In the genomic region with DNA sequence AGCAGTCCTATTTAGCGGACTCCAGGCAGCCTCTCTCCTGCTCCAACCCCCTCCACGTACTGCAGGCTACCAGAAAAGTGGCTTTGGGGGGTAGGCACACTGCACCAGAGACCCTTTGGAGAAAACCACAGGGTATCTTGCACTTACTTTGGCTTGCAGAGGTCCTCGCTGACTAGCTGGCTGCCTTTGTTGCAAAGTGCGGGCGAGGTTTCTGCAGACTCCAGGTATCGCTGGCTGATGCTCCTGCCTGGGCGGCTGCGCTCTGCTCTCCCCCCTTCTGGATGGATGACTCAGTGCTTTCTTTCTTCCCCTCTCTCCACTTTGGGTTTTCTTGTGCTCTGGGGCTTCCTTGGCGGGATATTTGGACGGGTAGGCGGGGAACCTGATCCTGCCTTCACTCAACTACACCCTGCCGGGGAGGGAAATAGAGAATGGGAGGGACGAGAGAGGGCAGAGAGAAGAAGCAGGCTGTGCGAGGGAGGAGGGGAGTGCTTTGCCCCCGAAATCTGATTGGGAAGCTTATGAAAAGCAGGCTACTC, we compare ENCODE assay signal across 8 mouse cellular contexts. TPM values are rescaled to one million over a fixed set of nuclear protein-coding genes. Genes with fewer than 3 reads are reported as not detected.
DNase-seq lines count a peak whose midpoint lies in the region; ATAC-seq and TF ChIP-seq lines count a peak whose summit lies in the region.

A gene (minus strand): TSS at position 474 of the 539 bp plus-strand sequence.

- no peak for TF ChIP-seq CTCF in lung, postnatal 0 days (IDR thresholded peaks at IDR 0.05)
- TF ChIP-seq CTCF in hindbrain, postnatal 0 days (IDR thresholded peaks at IDR 0.05; ENCODE audit: low read depth): peak; percentile 20; the same call in 1 of the 2 replicates

- peak; percentile 30 for ATAC-seq in lung, postnatal 0 days
- peak; percentile 92 for ATAC-seq in hindbrain, postnatal 0 days
- peak; percentile 89 for ATAC-seq in limb, embryonic 14.5 days (ENCODE audit: low FRiP score, low read depth)

- H3K9ac ChIP-seq in lung, postnatal 0 days (replicated peaks; ENCODE audit: low read depth): no peak within 1 kb of the TSS
- peak within 1 kb of the TSS; percentile 86 for H3K9ac ChIP-seq in hindbrain, postnatal 0 days (replicated peaks; ENCODE audit: low read length)
- H3K9ac ChIP-seq in limb, embryonic 14.5 days (ENCODE audit: low read depth, low read length, severe bottlenecking): peak within 1 kb of the TSS; percentile 75

- peak within 1 kb of the TSS; percentile 25 for H3K4me3 ChIP-seq in lung, postnatal 0 days (ENCODE audit: low read depth, low read length)
- peak within 1 kb of the TSS; percentile 76 for H3K4me3 ChIP-seq in hindbrain, postnatal 0 days (ENCODE audit: low read length)
- H3K4me3 ChIP-seq in limb, embryonic 14.5 days (replicated peaks; ENCODE audit: low read length): peak within 1 kb of the TSS; percentile 59

- peak; percentile 10 for DNase-seq in lung, postnatal 0 days (ENCODE audit: low spot score)
- DNase-seq in lung, postnatal 36 days: no peak
- peak; percentile 44 for DNase-seq in cerebellum, adult 9-11 months
- DNase-seq in frontal cortex, adult 2 months (ENCODE audit: extremely low spot score in 1 of 2, low spot score in 1 of 2): peak; percentile 77 to 87
- DNase-seq in hindbrain, postnatal 0 days (ENCODE audit: low spot score): peak; percentile 88
- peak; percentile 86 for DNase-seq in limb, embryonic 14.5 days (ENCODE audit: low spot score)
- DNase-seq in right cerebral cortex, adult 18-20 months: peak; percentile 90
- DNase-seq in T-cell, adult 2 months (ENCODE audit: low spot score): no peak

- TF ChIP-seq POLR2A in limb, embryonic 14.5 days (IDR thresholded peaks at IDR 0.05; ENCODE audit: borderline replicate concordance, extremely low read depth, insufficient read depth, insufficient read length): peak; percentile 34; the same call in 1 of the 2 replicates

- H3K4me2 ChIP-seq in lung, postnatal 0 days (replicated peaks; ENCODE audit: low read depth, low read length): peak within 1 kb of the TSS; percentile 48
- peak within 1 kb of the TSS; percentile 78 for H3K4me2 ChIP-seq in hindbrain, postnatal 0 days (ENCODE audit: low read depth, low read length)
- H3K4me2 ChIP-seq in limb, embryonic 14.5 days (replicated peaks; ENCODE audit: low read depth, low read length, severe bottlenecking): peak within 1 kb of the TSS; percentile 64

- no peaks in the 10 kb centered on the region for H3K9me3 ChIP-seq in lung, postnatal 0 days (ENCODE audit: low read length)
- no peaks in the 10 kb centered on the region for H3K9me3 ChIP-seq in hindbrain, postnatal 0 days (ENCODE audit: low read length)
- H3K9me3 ChIP-seq in limb, embryonic 14.5 days (ENCODE audit: control insufficient read depth, low read length): no peaks in the 10 kb centered on the region

- H3K27ac ChIP-seq in lung, postnatal 0 days (ENCODE audit: low read length): no peak within 1 kb of the TSS
- H3K27ac ChIP-seq in hindbrain, postnatal 0 days: peak within 1 kb of the TSS; percentile 92
- peak within 1 kb of the TSS; percentile 96 for H3K27ac ChIP-seq in limb, embryonic 14.5 days (replicated peaks; ENCODE audit: low read depth, low read length)

- under 1% methylated on average over 15 of the region's 15 CpGs for WGBS in lung, postnatal 0 days
- under 1% methylated on average over 15 of the region's 15 CpGs for WGBS in hindbrain, postnatal 0 days
- WGBS in limb, embryonic 14.5 days: 0% methylated on average over 15 of the region's 15 CpGs

- TF ChIP-seq EP300 in lung, postnatal 0 days (IDR thresholded peaks at IDR 0.05): no peak

- no peaks in the 10 kb centered on the region for H3K36me3 ChIP-seq in lung, postnatal 0 days (ENCODE audit: insufficient read depth, low read length)
- no peaks in the 10 kb centered on the region for H3K36me3 ChIP-seq in hindbrain, postnatal 0 days (ENCODE audit: insufficient read depth, low read length)
- H3K36me3 ChIP-seq in limb, embryonic 14.5 days (ENCODE audit: control insufficient read depth, insufficient read depth, low read length): peaks cover 13% of the 10 kb centered on the region

- H3K27me3 ChIP-seq in lung, postnatal 0 days (replicated peaks; ENCODE audit: insufficient read depth, low read length): no peaks in the 10 kb centered on the region
- no peaks in the 10 kb centered on the region for H3K27me3 ChIP-seq in hindbrain, postnatal 0 days (ENCODE audit: insufficient read depth, low read length)
- H3K27me3 ChIP-seq in limb, embryonic 14.5 days (ENCODE audit: control insufficient read depth, insufficient read depth, low read length): no peaks in the 10 kb centered on the region

- peaks cover 5% of the 10 kb centered on the region; the same call in 1 of the 2 replicates for H3K4me1 ChIP-seq in lung, postnatal 0 days (ENCODE audit: insufficient read depth, low read depth, low read length)
- peaks cover 9% of the 10 kb centered on the region for H3K4me1 ChIP-seq in hindbrain, postnatal 0 days (ENCODE audit: insufficient read depth, low read length)
- peaks cover 5% of the 10 kb centered on the region; the same call in 1 of the 2 replicates for H3K4me1 ChIP-seq in limb, embryonic 14.5 days (ENCODE audit: control insufficient read depth, insufficient read depth, low read length)

RNA-seq across cellular contexts. Expression of the gene that starts here (rescaled TPM):
- polyA plus RNA-seq in lung, postnatal 0 days (2015; fragmentation: Nextera tagmentation; extraction: Ambion mirVana): 15.6 and 17.5 TPM in 2 replicates
- polyA plus RNA-seq in frontal cortex, adult 2 months (2012; rRNA removed): 663 and 802 TPM in 2 replicates
- 396 and 403 TPM in 2 replicates for total RNA-seq in hindbrain, postnatal 0 days (2014; rRNA removed)
- polyA plus RNA-seq in hindbrain, postnatal 0 days (2015; fragmentation: Nextera tagmentation; extraction: Ambion mirVana): 1,251 and 1,433 TPM in 2 replicates
- polyA plus RNA-seq in limb, embryonic 14.5 days (2012; rRNA removed): 321 and 513 TPM in 2 replicates
- 595 and 613 TPM in 2 replicates for polyA plus RNA-seq in limb, embryonic 14.5 days (2014; fragmentation: Nextera tagmentation; extraction: Ambion mirVana)

Comparison
In these comparisons a context has a peak if more than half of its experiments do, and no peak if none do; other contexts are left out.
1. RNA of the gene that starts here (polyA plus RNA-seq): 1,251 to 1,433 TPM in hindbrain, postnatal 0 days, 663 to 802 TPM in frontal cortex, adult 2 months and 321 to 613 TPM in limb, embryonic 14.5 days; 15.6 to 17.5 TPM in lung, postnatal 0 days; every median in the first group is over 10 times any median in the second.
2. DNase-seq: peak in lung, postnatal 0 days (single experiment), cerebellum, adult 9-11 months (single experiment), frontal cortex, adult 2 months (2 of 2), hindbrain, postnatal 0 days (single experiment), limb, embryonic 14.5 days (single experiment) and right cerebral cortex, adult 18-20 months (single experiment); none in lung, postnatal 36 days (single experiment) and T-cell, adult 2 months (single experiment).
3. ATAC-seq: peak in every context shown above with its lines; median percentile 92 in hindbrain, postnatal 0 days; 89 in limb, embryonic 14.5 days; 30 in lung, postnatal 0 days.
4. H3K4me3 ChIP-seq: peak in every context shown above with its lines; median percentile 76 in hindbrain, postnatal 0 days; 59 in limb, embryonic 14.5 days; 25 in lung, postnatal 0 days.
5. Peak in every context shown above with its lines, with median percentiles within 50 percentile points of each other: H3K4me2 ChIP-seq.